Mouse (Mus musculus) monocyte, adult 2 months (primary cell): ENCODE results near the gene Olfr1499.
"Not testable (repeated sequence)": the region's sequence is repeated elsewhere in the genome, so short reads cannot be mapped to it uniquely, and the experiment has no call there.

ENCODE experiments used
- DNase-seq, 2 experiments: peaks; one replicate each; pipeline ENCODE4 v3.0.0; 2022; ENCODE audit warnings: low spot score in 2 of 2, low read depth in 1 of 2

Gene Olfr1499

GRCm38 (mm10) chr19:13819347-13819746, at the start of gene Olfr1499:
TSS of gene Olfr1499 (minus strand) at chr19:13819447.
- DNase-seq, result no peak

GRCm38 (mm10) chr19:13861495-13861894, 42.2 kb upstream of the Olfr1499 start, which contains the start of gene Olfr1502:
TSS of gene Olfr1502 (plus strand) at chr19:13861795.
- no peak for DNase-seq

- DNase-seq, result not testable (repeated sequence)
Observed at GRCm38 (mm10) chr19:13850592-13850991, 31.3 kb upstream of the Olfr1499 start, which contains the start of gene Olfr1501. TSS of gene Olfr1501 (minus strand) at chr19:13850692.

- DNase-seq, result no peak
Observed at GRCm38 (mm10) chr19:13830388-13830787, 11.1 kb upstream of the Olfr1499 start, which contains the start of gene Olfr1500. TSS of gene Olfr1500 (minus strand) at chr19:13830488.

- DNase-seq, result no peak
Observed at GRCm38 (mm10) chr19:13828447-13828846, 9.2 kb upstream of the Olfr1499 start.

GRCm38 (mm10) chr19:13820847-13821246, 1.6 kb upstream of the Olfr1499 start:
- no peak for DNase-seq

- DNase-seq, result no peak
Observed at GRCm38 (mm10) chr19:13818827-13819226, 420 bp downstream of the Olfr1499 start.

GRCm38 (mm10) chr19:13812823-13813222, 6.4 kb downstream of the Olfr1499 start:
- no peak for DNase-seq

- not testable (repeated sequence) for DNase-seq
Observed at GRCm38 (mm10) chr19:13805486-13805885, 13.8 kb downstream of the Olfr1499 start.

- no peak for DNase-seq
Observed at GRCm38 (mm10) chr19:13798102-13798501, 21.1 kb downstream of the Olfr1499 start, which contains the start of gene Olfr1497. TSS of gene Olfr1497 (minus strand) at chr19:13798202.

GRCm38 (mm10) chr19:13777578-13777977, 41.7 kb downstream of the Olfr1499 start, which contains the start of gene Olfr1496:
TSS of gene Olfr1496 (plus strand) at chr19:13777878.
- DNase-seq, result no peak

- no peak for DNase-seq
Observed at GRCm38 (mm10) chr19:13768565-13769276, 50.5 kb downstream of the Olfr1499 start.

- no peak for DNase-seq
Observed at GRCm38 (mm10) chr19:13764306-13764705, 54.9 kb downstream of the Olfr1499 start, which contains the start of gene Olfr1495. TSS of gene Olfr1495 (plus strand) at chr19:13764606.
